Mouse (Mus musculus) kidney, adult 2 months (tissue): ENCODE results near the gene Egfem1.

Experiments used
- CTCF ChIP-seq: fragments of 200-500 bp; conservative IDR thresholded peaks from 2 replicates; pipeline ENCODE4 v1.5.1; 2011; ENCODE audit warnings: low read depth, mild to moderate bottlenecking, control low read depth, low read length, moderate library complexity, mixed read lengths; ENCODE audit not compliant: insufficient read depth, insufficient read length
- POLR2A ChIP-seq: fragments of 200-500 bp; IDR thresholded peaks from one replicate; pipeline ENCODE4 v1.6.1; 2011; ENCODE audit warnings: low read depth, low read length, control low read depth

- no peak for TF ChIP-seq POLR2A
- TF ChIP-seq CTCF = no peak
These were observed 619.3 kb downstream of the Egfem1 start for GRCm38 (mm10) chr3:29701126-29701525.
